Mouse (Mus musculus): ENCODE measurements around the gene Camta1. TPM values are rescaled to one million over a fixed set of nuclear protein-coding genes. Genes with fewer than 3 reads are reported as not detected.

Camta1 gene
- polyA plus RNA-seq, 2 experiments: 7.3 to 32.8 TPM

DNA sequence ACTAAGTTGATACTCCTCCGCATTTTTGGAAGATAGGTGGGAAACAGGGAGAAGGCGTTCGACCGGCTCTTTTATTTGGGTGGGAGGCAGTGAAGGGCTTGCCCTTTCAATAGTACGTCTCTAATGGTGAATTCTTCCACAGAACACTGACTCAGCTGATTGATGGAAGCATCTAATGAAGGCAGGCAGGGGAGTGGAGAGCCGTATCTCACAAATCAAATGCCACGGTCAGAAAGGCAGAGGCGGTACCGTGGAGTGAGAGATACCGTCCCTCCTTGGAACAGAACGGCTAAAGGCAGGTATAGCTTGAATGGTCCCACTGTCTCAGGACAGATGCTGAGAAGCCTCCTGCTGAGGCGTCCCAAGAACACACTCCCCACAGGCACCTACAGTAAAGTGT lies 714.1 kb downstream of the Camta1 start:
- TF ChIP-seq CTCF (IDR thresholded peaks at IDR 0.05; ENCODE audit: low read depth): no peak
- TF ChIP-seq EP300 (IDR thresholded peaks at IDR 0.05; ENCODE audit: low read depth): no peak
- H3K27ac ChIP-seq: no peak overlapping the region
- no peaks in the 10 kb centered on the region for H3K9me3 ChIP-seq (ENCODE audit: control insufficient read depth, low read length)
- no peaks in the 10 kb centered on the region for H3K4me1 ChIP-seq (replicated peaks; ENCODE audit: control insufficient read depth in 2 of 2, insufficient read depth in 2 of 2, low read length in 1 of 2)
- ATAC-seq (ENCODE audit: insufficient read depth): no peak
- no peak overlapping the region for H3K9ac ChIP-seq (replicated peaks)
- no peak for DNase-seq (ENCODE audit: low read depth in 3 of 3, low spot score in 3 of 3)
- no peaks in the 10 kb centered on the region for H3K27me3 ChIP-seq (ENCODE audit: control insufficient read depth, insufficient read depth, low read length)
- no peaks in the 10 kb centered on the region for H3K36me3 ChIP-seq (replicated peaks; ENCODE audit: control insufficient read depth, insufficient read depth, low read depth)
- WGBS (ENCODE audit: insufficient replicate concordance): 46% methylated on average over 12 of the region's 12 CpGs
- no peak overlapping the region for H3K4me3 ChIP-seq (ENCODE audit: insufficient read depth in 1 of 2, low read depth in 2 of 2, low read length in 2 of 2)
- no peak overlapping the region for H3K4me2 ChIP-seq (ENCODE audit: low read depth)

DNA sequence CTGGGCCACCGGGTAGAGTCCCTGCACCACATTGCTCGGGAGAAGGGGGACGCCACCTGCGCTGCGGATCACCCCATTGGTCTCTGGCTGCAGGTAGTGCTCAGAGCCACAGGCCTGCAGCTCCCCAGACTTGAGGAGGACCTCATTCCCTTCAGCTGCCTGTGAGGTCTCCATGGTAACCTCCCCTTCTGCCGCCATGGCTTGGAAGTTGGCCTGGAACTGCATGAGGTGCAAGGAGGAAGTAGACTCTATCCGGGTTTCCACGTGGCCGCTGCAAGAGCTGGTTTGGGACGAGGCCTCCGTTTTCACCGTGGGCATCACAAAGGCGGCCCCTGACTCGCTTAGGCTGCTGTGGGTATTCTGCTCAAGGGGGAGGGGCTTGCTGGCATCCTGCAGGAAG lies 717.6 kb downstream of the Camta1 start:
- no peak overlapping the region for H3K4me3 ChIP-seq (ENCODE audit: insufficient read depth in 1 of 2, low read depth in 2 of 2, low read length in 2 of 2)
- no peaks in the 10 kb centered on the region for H3K4me1 ChIP-seq (replicated peaks; ENCODE audit: control insufficient read depth in 2 of 2, insufficient read depth in 2 of 2, low read length in 1 of 2)
- 70% methylated on average over 14 of the region's 14 CpGs for WGBS (ENCODE audit: insufficient replicate concordance)
- ATAC-seq (ENCODE audit: insufficient read depth) (no peak), DNase-seq (ENCODE audit: low read depth in 3 of 3, low spot score in 3 of 3) (no peak)
- no peak overlapping the region for H3K27ac ChIP-seq
- H3K9me3 ChIP-seq (ENCODE audit: control insufficient read depth, low read length): no peaks in the 10 kb centered on the region
- peaks cover 8% of the 10 kb centered on the region for H3K27me3 ChIP-seq (ENCODE audit: control insufficient read depth, insufficient read depth, low read length)
- TF ChIP-seq CTCF (IDR thresholded peaks at IDR 0.05; ENCODE audit: low read depth) (no peak), EP300 (IDR thresholded peaks at IDR 0.05; ENCODE audit: low read depth) (no peak)
- no peak overlapping the region for H3K4me2 ChIP-seq (ENCODE audit: low read depth)
- no peak overlapping the region for H3K9ac ChIP-seq (replicated peaks)
- no peaks in the 10 kb centered on the region for H3K36me3 ChIP-seq (replicated peaks; ENCODE audit: control insufficient read depth, insufficient read depth, low read depth)

DNA sequence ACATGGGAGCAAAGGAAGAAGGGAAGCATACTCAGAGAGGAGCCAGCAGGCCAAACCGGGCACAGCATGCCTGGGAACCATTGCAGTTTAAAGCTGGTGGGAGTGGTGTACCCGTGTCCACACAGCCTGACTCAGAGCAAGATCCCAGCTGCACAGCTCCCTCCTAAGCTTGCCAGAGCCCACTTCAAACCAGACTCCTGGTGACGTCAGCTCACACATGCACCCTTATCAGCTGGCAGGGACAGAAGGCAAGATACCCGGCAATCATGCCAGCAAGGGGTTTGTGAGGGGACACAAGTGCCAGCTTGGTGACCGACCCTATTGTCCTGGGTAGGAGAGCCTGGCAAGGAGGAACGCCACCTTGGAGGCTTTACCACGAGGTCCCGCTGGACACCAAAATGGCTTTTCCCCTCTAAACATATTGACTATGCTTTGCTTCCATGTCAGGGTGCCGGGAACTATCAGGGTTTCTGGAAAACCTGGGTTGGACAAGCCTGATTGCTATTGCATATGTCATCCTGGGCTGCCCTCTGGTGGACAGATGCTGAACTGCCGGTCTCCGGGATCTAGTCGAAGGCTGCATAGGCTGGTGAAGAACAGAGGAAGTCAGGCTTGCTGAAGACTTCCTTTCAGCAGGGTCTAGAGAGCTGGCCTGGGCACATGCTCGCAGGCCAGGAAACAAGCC lies 720.3 kb downstream of the Camta1 start:
- ATAC-seq (ENCODE audit: insufficient read depth): peak; percentile 15; the same call in 1 of the 2 replicates
- peak; percentile 33 to 35 (median 35) for DNase-seq (ENCODE audit: low read depth in 3 of 3, low spot score in 3 of 3)
- Histone ChIP-seq H3K9me3 (ENCODE audit: control insufficient read depth, low read length) (no peaks in the 10 kb centered on the region), H3K9ac (replicated peaks) (no peak overlapping the region), H3K27ac (no peak overlapping the region), H3K27me3 (ENCODE audit: control insufficient read depth, insufficient read depth, low read length) (peaks cover 8% of the 10 kb centered on the region), H3K4me3 (ENCODE audit: insufficient read depth in 1 of 2, low read depth in 2 of 2, low read length in 2 of 2) (no peak overlapping the region), H3K36me3 (replicated peaks; ENCODE audit: control insufficient read depth, insufficient read depth, low read depth) (no peaks in the 10 kb centered on the region), H3K4me1 (replicated peaks; ENCODE audit: control insufficient read depth in 2 of 2, insufficient read depth in 2 of 2, low read length in 1 of 2) (no peaks in the 10 kb centered on the region), H3K4me2 (ENCODE audit: low read depth) (no peak overlapping the region)
- peak; percentile 92 for TF ChIP-seq CTCF (IDR thresholded peaks at IDR 0.05; ENCODE audit: low read depth)
- TF ChIP-seq EP300 (IDR thresholded peaks at IDR 0.05; ENCODE audit: low read depth): no peak
- 11% methylated on average over 13 of the region's 13 CpGs for WGBS (ENCODE audit: insufficient replicate concordance)

DNA sequence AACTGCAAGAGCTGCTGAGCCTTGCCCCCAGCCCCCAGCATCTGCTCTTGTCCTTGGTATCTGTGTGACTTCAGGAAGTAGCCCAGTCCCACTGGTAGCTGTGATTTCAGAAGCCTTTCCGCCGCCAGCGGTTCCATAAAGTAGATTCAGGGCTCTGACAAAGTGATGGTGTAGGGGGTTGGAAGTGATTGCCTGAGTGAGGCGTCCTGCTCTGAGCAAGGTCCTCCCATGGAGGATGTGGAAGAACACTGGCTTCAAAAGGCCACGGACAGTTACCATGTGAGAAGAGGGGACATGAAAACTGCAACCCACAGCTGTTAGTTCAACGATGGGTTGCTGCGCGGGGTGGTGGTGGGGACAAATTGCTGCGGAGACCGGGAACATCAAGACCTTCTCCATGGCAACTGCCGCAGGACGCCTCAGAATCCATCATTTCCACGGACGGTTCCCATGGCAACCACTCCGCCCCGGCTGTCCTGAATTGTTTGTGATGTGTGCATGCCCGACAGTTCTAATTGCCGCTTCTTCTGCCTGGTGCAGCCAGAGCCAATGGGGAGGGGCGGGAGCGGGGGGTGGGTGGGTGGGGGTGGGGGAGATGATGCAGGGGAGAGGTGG lies 721.2 kb downstream of the Camta1 start:
- Histone ChIP-seq H3K9me3 (ENCODE audit: control insufficient read depth, low read length) (no peaks in the 10 kb centered on the region), H3K4me2 (ENCODE audit: low read depth) (no peak overlapping the region), H3K27ac (no peak overlapping the region), H3K4me3 (ENCODE audit: insufficient read depth in 1 of 2, low read depth in 2 of 2, low read length in 2 of 2) (no peak overlapping the region), H3K36me3 (replicated peaks; ENCODE audit: control insufficient read depth, insufficient read depth, low read depth) (no peaks in the 10 kb centered on the region), H3K4me1 (replicated peaks; ENCODE audit: control insufficient read depth in 2 of 2, insufficient read depth in 2 of 2, low read length in 1 of 2) (no peaks in the 10 kb centered on the region), H3K9ac (replicated peaks) (no peak overlapping the region), H3K27me3 (ENCODE audit: control insufficient read depth, insufficient read depth, low read length) (peaks cover 8% of the 10 kb centered on the region)
- no peak for DNase-seq (ENCODE audit: low read depth in 3 of 3, low spot score in 3 of 3)
- TF ChIP-seq EP300 (IDR thresholded peaks at IDR 0.05; ENCODE audit: low read depth) (no peak), CTCF (IDR thresholded peaks at IDR 0.05; ENCODE audit: low read depth) (no peak)
- 14% methylated on average over 20 of the region's 20 CpGs for WGBS (ENCODE audit: insufficient replicate concordance)
- ATAC-seq (ENCODE audit: insufficient read depth): no peak

DNA sequence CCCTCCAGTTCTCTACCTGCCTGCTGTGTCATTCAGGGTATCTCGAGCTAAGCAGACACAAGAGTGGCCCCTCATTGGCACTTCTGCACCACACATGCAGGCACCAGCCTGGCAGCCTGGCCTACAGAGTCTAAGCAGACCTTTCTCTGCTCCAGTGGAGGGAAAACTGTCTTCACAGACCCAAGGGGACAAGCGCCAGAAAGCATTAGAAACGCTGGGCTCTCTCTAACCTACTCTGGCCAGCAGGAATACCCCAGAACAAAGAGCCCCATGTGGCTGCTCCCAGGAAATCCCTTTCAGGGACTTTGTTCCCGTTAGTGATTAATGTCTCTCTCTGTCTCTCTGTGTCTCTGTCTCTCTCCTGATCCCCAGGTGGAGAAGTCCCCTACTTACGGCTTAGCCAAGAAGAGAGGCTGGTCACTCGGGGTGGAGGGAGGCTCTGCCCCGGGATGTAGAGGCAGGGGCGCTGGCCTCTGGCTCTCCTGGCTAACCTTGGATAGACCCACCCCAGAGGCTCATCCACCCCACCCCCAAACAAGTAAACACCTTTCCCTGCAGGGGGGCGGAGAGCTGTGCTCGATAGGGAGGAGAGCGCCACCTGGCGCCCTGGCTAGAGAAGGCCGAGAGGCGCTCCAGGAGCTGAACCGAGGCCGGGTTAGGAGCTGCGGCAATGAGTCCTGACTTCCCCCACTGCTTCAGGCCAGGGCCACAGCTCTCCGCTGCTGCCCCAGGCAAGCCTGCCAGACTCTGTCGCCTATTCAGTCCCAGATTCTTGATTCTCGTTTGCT lies 722.4 kb downstream of the Camta1 start:
- TF ChIP-seq EP300 (IDR thresholded peaks at IDR 0.05; ENCODE audit: low read depth) (no peak), CTCF (IDR thresholded peaks at IDR 0.05; ENCODE audit: low read depth) (peak; percentile 77)
- Histone ChIP-seq H3K4me3 (ENCODE audit: insufficient read depth in 1 of 2, low read depth in 2 of 2, low read length in 2 of 2) (no peak overlapping the region), H3K9ac (replicated peaks) (no peak overlapping the region), H3K27me3 (ENCODE audit: control insufficient read depth, insufficient read depth, low read length) (peaks cover 8% of the 10 kb centered on the region), H3K4me1 (replicated peaks; ENCODE audit: control insufficient read depth in 2 of 2, insufficient read depth in 2 of 2, low read length in 1 of 2) (no peaks in the 10 kb centered on the region), H3K9me3 (ENCODE audit: control insufficient read depth, low read length) (no peaks in the 10 kb centered on the region), H3K36me3 (replicated peaks; ENCODE audit: control insufficient read depth, insufficient read depth, low read depth) (no peaks in the 10 kb centered on the region), H3K27ac (no peak overlapping the region), H3K4me2 (ENCODE audit: low read depth) (no peak overlapping the region)
- no peak for ATAC-seq (ENCODE audit: insufficient read depth)
- DNase-seq (ENCODE audit: low read depth in 3 of 3, low spot score in 3 of 3): peak in 1 of 3 experiments; percentile 18
- 6% methylated on average over 20 of the region's 20 CpGs for WGBS (ENCODE audit: insufficient replicate concordance)
